Mouse (Mus musculus): ENCODE measurements around the gene Ddi1. TPM values are rescaled to one million over a fixed set of nuclear protein-coding genes. Genes with fewer than 3 reads are reported as not detected.
"Not testable (repeated sequence)": the region's sequence is repeated elsewhere in the genome, so short reads cannot be mapped to it uniquely, and the experiment has no call there.

Ddi1 gene
- total RNA-seq, 1 experiment, result not detected

GRCm38 (mm10) chr9:6264820-6265219 is 4.8 kb downstream of the Ddi1 start:
- Histone ChIP-seq H3K9me3 (ENCODE audit: control insufficient read depth, insufficient read depth, low read depth, low read length) (no peaks in the 10 kb centered on the region), H3K4me3 (ENCODE audit: insufficient read depth in 1 of 2, low read depth in 1 of 2, low read length in 2 of 2, poor library complexity in 1 of 2, severe bottlenecking in 1 of 2) (no peak overlapping the region), H3K4me1 (ENCODE audit: control insufficient read depth in 2 of 2, insufficient read depth in 2 of 2, low read length in 2 of 2, poor library complexity in 1 of 2) (no peaks in the 10 kb centered on the region), H3K9ac (ENCODE audit: insufficient read depth, low read depth, low read length, poor library complexity, severe bottlenecking) (no peak overlapping the region), H3K36me3 (ENCODE audit: control insufficient read depth, insufficient read depth, low read length, poor library complexity, severe bottlenecking) (no peaks in the 10 kb centered on the region), H3K27ac (ENCODE audit: insufficient read depth, low read depth, low read length, poor library complexity, severe bottlenecking) (no peak overlapping the region)
- TF ChIP-seq MAFK (IDR thresholded peaks at IDR 0.05; ENCODE audit: insufficient read depth, low read depth, low read length) (no peak), ZC3H11A (IDR thresholded peaks at IDR 0.05; ENCODE audit: borderline replicate concordance, low read depth, low read length) (no peak), CHD2 (IDR thresholded peaks at IDR 0.05; ENCODE audit: low read depth, low read length) (no peak), HCFC1 (IDR thresholded peaks at IDR 0.05; ENCODE audit: borderline replicate concordance, insufficient read depth, low read length) (no peak), ZNF384 (IDR thresholded peaks at IDR 0.05; ENCODE audit: low read depth, low read length) (no peak)
- in situ Hi-C loops (cut with MboI; ENCODE audit: low sequenced_read_pairs in 2 of 2, unreplicated experiment in 2 of 2), result no loop called here
- DNase-seq (ENCODE audit: low read depth, low spot score), result no peak

- TF ChIP-seq HCFC1 (IDR thresholded peaks at IDR 0.05; ENCODE audit: borderline replicate concordance, insufficient read depth, low read length) (no peak), CHD2 (IDR thresholded peaks at IDR 0.05; ENCODE audit: low read depth, low read length) (no peak), ZC3H11A (IDR thresholded peaks at IDR 0.05; ENCODE audit: borderline replicate concordance, low read depth, low read length) (no peak)
- in situ Hi-C loops (cut with MboI; ENCODE audit: low sequenced_read_pairs in 2 of 2, unreplicated experiment in 2 of 2), result no loop called here
Observed at GRCm38 (mm10) chr9:6257072-6257471, 12.6 kb downstream of the Ddi1 start.

DNA sequence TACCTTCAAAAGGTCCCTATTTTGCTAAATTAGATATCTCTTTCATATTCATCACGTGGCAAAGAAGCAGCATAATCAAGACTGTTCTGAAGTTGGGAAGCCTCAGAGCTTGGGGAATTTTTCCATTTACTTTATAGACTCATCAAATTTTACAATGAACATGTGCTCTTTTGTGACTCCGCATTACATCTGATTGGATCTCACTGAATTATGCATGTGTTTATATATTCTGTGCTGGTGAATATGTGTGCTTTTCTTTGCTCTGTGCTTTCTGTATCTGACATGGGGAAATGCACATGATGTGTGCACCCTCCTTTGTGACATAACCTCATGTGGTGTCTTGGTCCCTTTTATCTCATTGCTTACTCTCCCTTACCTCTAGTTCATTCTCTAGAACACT is 17.7 kb downstream of the Ddi1 start:
- Histone ChIP-seq H3K27ac (ENCODE audit: insufficient read depth, low read depth, low read length, poor library complexity, severe bottlenecking) (no peak overlapping the region), H3K36me3 (ENCODE audit: control insufficient read depth, insufficient read depth, low read length, poor library complexity, severe bottlenecking) (no peaks in the 10 kb centered on the region), H3K4me3 (ENCODE audit: insufficient read depth in 1 of 2, low read depth in 1 of 2, low read length in 2 of 2, poor library complexity in 1 of 2, severe bottlenecking in 1 of 2) (no peak overlapping the region), H3K9ac (ENCODE audit: insufficient read depth, low read depth, low read length, poor library complexity, severe bottlenecking) (no peak overlapping the region), H3K9me3 (ENCODE audit: control insufficient read depth, insufficient read depth, low read depth, low read length) (no peaks in the 10 kb centered on the region), H3K4me1 (ENCODE audit: control insufficient read depth in 2 of 2, insufficient read depth in 2 of 2, low read length in 2 of 2, poor library complexity in 1 of 2) (no peaks in the 10 kb centered on the region)
- no peak for DNase-seq (ENCODE audit: low read depth, low spot score)
- no peak for TF ChIP-seq HCFC1 (IDR thresholded peaks at IDR 0.05; ENCODE audit: borderline replicate concordance, insufficient read depth, low read length)
- TF ChIP-seq MAFK (IDR thresholded peaks at IDR 0.05; ENCODE audit: insufficient read depth, low read depth, low read length), result no peak
- TF ChIP-seq ZNF384 (IDR thresholded peaks at IDR 0.05; ENCODE audit: low read depth, low read length), result no peak
- TF ChIP-seq ZC3H11A (IDR thresholded peaks at IDR 0.05; ENCODE audit: borderline replicate concordance, low read depth, low read length), result no peak
- in situ Hi-C loops (cut with MboI; ENCODE audit: low sequenced_read_pairs in 2 of 2, unreplicated experiment in 2 of 2), result no loop called here

More at GRCm38 (mm10) chr9:6257072-6257471, 12.6 kb downstream of the Ddi1 start:
- no peak for DNase-seq (ENCODE audit: low read depth, low spot score)
- Histone ChIP-seq H3K27ac (ENCODE audit: insufficient read depth, low read depth, low read length, poor library complexity, severe bottlenecking) (no peak overlapping the region), H3K36me3 (ENCODE audit: control insufficient read depth, insufficient read depth, low read length, poor library complexity, severe bottlenecking) (no peaks in the 10 kb centered on the region), H3K4me3 (ENCODE audit: insufficient read depth in 1 of 2, low read depth in 1 of 2, low read length in 2 of 2, poor library complexity in 1 of 2, severe bottlenecking in 1 of 2) (no peak overlapping the region), H3K4me1 (ENCODE audit: control insufficient read depth in 2 of 2, insufficient read depth in 2 of 2, low read length in 2 of 2, poor library complexity in 1 of 2) (no peaks in the 10 kb centered on the region), H3K9ac (ENCODE audit: insufficient read depth, low read depth, low read length, poor library complexity, severe bottlenecking) (no peak overlapping the region), H3K9me3 (ENCODE audit: control insufficient read depth, insufficient read depth, low read depth, low read length) (no peaks in the 10 kb centered on the region)

DNA sequence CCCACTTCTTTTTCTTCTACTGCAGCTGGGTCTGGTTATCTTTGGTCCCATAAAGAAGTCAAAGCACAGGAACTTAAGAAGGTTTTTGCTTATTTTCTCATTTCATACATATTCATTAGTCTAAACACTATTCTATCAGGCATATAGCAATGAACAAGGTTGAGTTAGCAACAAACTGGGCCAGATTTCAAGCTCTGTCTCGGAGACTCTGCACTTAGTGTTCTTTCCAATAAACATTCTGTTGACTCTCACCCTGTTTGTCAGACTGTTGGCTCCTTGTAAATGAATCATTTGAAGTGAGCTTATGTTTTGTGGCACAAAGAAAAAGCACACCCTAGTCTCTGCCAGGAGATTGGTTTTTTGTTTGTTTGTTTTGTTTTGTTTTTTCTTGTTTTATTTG is 19.3 kb downstream of the Ddi1 start:
- no peak overlapping the region for H3K9ac ChIP-seq (ENCODE audit: insufficient read depth, low read depth, low read length, poor library complexity, severe bottlenecking)
- TF ChIP-seq ZNF384 (IDR thresholded peaks at IDR 0.05; ENCODE audit: low read depth, low read length), result no peak
- no peak for TF ChIP-seq MAFK (IDR thresholded peaks at IDR 0.05; ENCODE audit: insufficient read depth, low read depth, low read length)
- TF ChIP-seq ZC3H11A (IDR thresholded peaks at IDR 0.05; ENCODE audit: borderline replicate concordance, low read depth, low read length), result no peak
- no peak for TF ChIP-seq CHD2 (IDR thresholded peaks at IDR 0.05; ENCODE audit: low read depth, low read length)
- no peak for TF ChIP-seq HCFC1 (IDR thresholded peaks at IDR 0.05; ENCODE audit: borderline replicate concordance, insufficient read depth, low read length)
- no peaks in the 10 kb centered on the region for H3K9me3 ChIP-seq (ENCODE audit: control insufficient read depth, insufficient read depth, low read depth, low read length)
- no peak for DNase-seq (ENCODE audit: low read depth, low spot score)
- no peak overlapping the region for H3K4me3 ChIP-seq (ENCODE audit: insufficient read depth in 1 of 2, low read depth in 1 of 2, low read length in 2 of 2, poor library complexity in 1 of 2, severe bottlenecking in 1 of 2)
- H3K4me1 ChIP-seq (ENCODE audit: control insufficient read depth in 2 of 2, insufficient read depth in 2 of 2, low read length in 2 of 2, poor library complexity in 1 of 2), result no peaks in the 10 kb centered on the region
- in situ Hi-C loops (cut with MboI; ENCODE audit: low sequenced_read_pairs in 2 of 2, unreplicated experiment in 2 of 2), result no loop called here
- no peaks in the 10 kb centered on the region for H3K36me3 ChIP-seq (ENCODE audit: control insufficient read depth, insufficient read depth, low read length, poor library complexity, severe bottlenecking)
- no peak overlapping the region for H3K27ac ChIP-seq (ENCODE audit: insufficient read depth, low read depth, low read length, poor library complexity, severe bottlenecking)

GRCm38 (mm10) chr9:6235982-6236381 is 33.7 kb downstream of the Ddi1 start:
- in situ Hi-C loops (cut with MboI; ENCODE audit: low sequenced_read_pairs in 2 of 2, unreplicated experiment in 2 of 2), result not testable (repeated sequence)

More at GRCm38 (mm10) chr9:6235982-6236381, 33.7 kb downstream of the Ddi1 start:
- not testable (repeated sequence) for H3K27ac ChIP-seq (ENCODE audit: insufficient read depth, low read depth, low read length, poor library complexity, severe bottlenecking); DNase-seq (ENCODE audit: low read depth, low spot score); H3K9ac ChIP-seq (ENCODE audit: insufficient read depth, low read depth, low read length, poor library complexity, severe bottlenecking); H3K4me1 ChIP-seq (ENCODE audit: control insufficient read depth in 2 of 2, insufficient read depth in 2 of 2, low read length in 2 of 2, poor library complexity in 1 of 2); H3K36me3 ChIP-seq (ENCODE audit: control insufficient read depth, insufficient read depth, low read length, poor library complexity, severe bottlenecking); H3K4me3 ChIP-seq (ENCODE audit: insufficient read depth in 1 of 2, low read depth in 1 of 2, low read length in 2 of 2, poor library complexity in 1 of 2, severe bottlenecking in 1 of 2); H3K9me3 ChIP-seq (ENCODE audit: control insufficient read depth, insufficient read depth, low read depth, low read length)

Measured in ES-E14 (cell line).